Mouse (Mus musculus) liver, postnatal 0 days (tissue): ENCODE results near the gene Abat. TPM values are rescaled to one million over a fixed set of nuclear protein-coding genes. Genes with fewer than 3 reads are reported as not detected.

Source experiments
- ATAC-seq: fragments of 200-750 bp; cut with Nextera tagmentation; 2 replicates; pipeline ENCODE4 v1.8.0; 2017; ENCODE audit warnings: mild to moderate bottlenecking, moderate library complexity
- DNase-seq: peaks from one replicate; pipeline ENCODE4 v3.0.0-alpha.2; 2016
- H3K27ac ChIP-seq: fragments of 300-500 bp; sonication (generic); 2 replicates; pipeline ENCODE4 v1.5.1; 2014; ENCODE audit warnings: antibody characterized with exemption, moderate library complexity, mild to moderate bottlenecking, low read depth
- H3K27me3 ChIP-seq: fragments of 300-500 bp; sonication (generic); 2 replicates; pipeline ENCODE4 v1.6.1; 2014; ENCODE audit warnings: low read length, control low read depth, mixed read lengths; ENCODE audit not compliant: insufficient read depth
- H3K36me3 ChIP-seq: fragments of 300-500 bp; sonication (generic); replicated peaks from 2 replicates; pipeline ENCODE4 v1.6.1; 2014; ENCODE audit warnings: mild to moderate bottlenecking, control low read depth, low read length, moderate library complexity, mixed read lengths; ENCODE audit not compliant: insufficient read depth
- H3K4me1 ChIP-seq: fragments of 300-500 bp; sonication (generic); 2 replicates; pipeline ENCODE4 v1.6.1; 2014; ENCODE audit warnings: antibody characterized with exemption, mild to moderate bottlenecking, control low read depth; ENCODE audit not compliant: insufficient read depth
- H3K4me2 ChIP-seq: fragments of 300-500 bp; sonication (generic); 2 replicates; pipeline ENCODE4 v1.6.1; 2014; ENCODE audit warnings: low read depth, mild to moderate bottlenecking, low read length, moderate library complexity, mixed read lengths
- H3K4me3 ChIP-seq: fragments of 300-500 bp; sonication (generic); 2 replicates; pipeline ENCODE4 v1.5.1; 2014; ENCODE audit warnings: low read depth, low read length
- H3K9ac ChIP-seq: fragments of 300-500 bp; sonication (generic); replicated peaks from 2 replicates; pipeline ENCODE4 v1.6.1; 2014; ENCODE audit warnings: mild to moderate bottlenecking, moderate library complexity
- H3K9me3 ChIP-seq: fragments of 300-500 bp; sonication (generic); 2 replicates; pipeline ENCODE4 v1.6.1; 2016; ENCODE audit warnings: mild to moderate bottlenecking, control low read depth, low read length, mixed read lengths
- CTCF ChIP-seq: sonication (generic); IDR thresholded peaks from 2 replicates; pipeline ENCODE4 v1.5.1; 2016; ENCODE audit warnings: antibody characterized with exemption, low read depth
- EP300 ChIP-seq: IDR thresholded peaks from 2 replicates; pipeline ENCODE4 v1.6.1; 2016; ENCODE audit warnings: antibody characterized with exemption, low read depth, mild to moderate bottlenecking
- WGBS: fragments of 180-500 bp; shearing (Covaris S2); extraction: QIAGEN DNeasy Blood & Tissue Kit; methylation state at CpG from one replicate; pipeline ENCODE4 v1.1.7; 2014; ENCODE audit not compliant: insufficient replicate concordance; 5-methylcytosine and 5-hydroxymethylcytosine counted together
- microRNA-seq: library from miRNA; unstranded; fragments of <30 nt; microRNA quantifications from one replicate; pipeline ENCODE4, GENCODE M21; 2016
- polyA plus RNA-seq: library from polyadenylated mRNA; unstranded; fragments of >200 nt; fragmentation: Nextera tagmentation; extraction: Ambion mirVana; gene quantifications from 2 replicates; pipeline ENCODE4 v1.2.1, GENCODE M21; 2015

Abat gene
- polyA plus RNA-seq, 1 experiment from 2014 or later, result 37.8 TPM

- peak overlapping the region; percentile 77; the same call in 1 of the 2 replicates for H3K4me3 ChIP-seq
- peak overlapping the region; percentile 36; the same call in 1 of the 2 replicates for H3K9ac ChIP-seq
- H3K27me3 ChIP-seq, result no peaks in the 10 kb centered on the region
- ATAC-seq (no peak), DNase-seq (no peak)
- 80% methylated on average over 5 of the region's 5 CpGs for WGBS
- peaks cover 67% of the 10 kb centered on the region for H3K4me1 ChIP-seq
- H3K36me3 ChIP-seq, result peaks cover 22% of the 10 kb centered on the region
- H3K4me2 ChIP-seq, result peak overlapping the region; percentile 80
- TF ChIP-seq CTCF (no peak), EP300 (no peak)
- no peaks in the 10 kb centered on the region for H3K9me3 ChIP-seq
- H3K27ac ChIP-seq, result peak overlapping the region; percentile 44; the same call in 1 of the 2 replicates
Measured at GRCm38 (mm10) chr16:8669432-8669831, 156.2 kb downstream of the Abat start.

- Histone ChIP-seq H3K27ac (peak overlapping the region; percentile 95), H3K9ac (peak overlapping the region; percentile 83), H3K4me2 (peak overlapping the region; percentile 80), H3K36me3 (peaks cover 19% of the 10 kb centered on the region), H3K27me3 (no peaks in the 10 kb centered on the region), H3K9me3 (no peaks in the 10 kb centered on the region), H3K4me1 (peaks cover 70% of the 10 kb centered on the region), H3K4me3 (peak overlapping the region; percentile 77)
- 21% methylated on average over 14 of the region's 15 CpGs for WGBS
- ATAC-seq (no peak), DNase-seq (peak; percentile 47)
- TF ChIP-seq CTCF (no peak), EP300 (no peak)
Measured at GRCm38 (mm10) chr16:8670041-8671035, 157.1 kb downstream of the Abat start.

Small RNAs within 50 kb of the gene (microRNA-seq; reads per million reads assigned to microRNA genes)
- gene Gm22137, result not detected

Other genes with a start within 250 kb of the Abat start
- not detected in 2 replicates for gene Tmem114, start 88.3 kb upstream of the Abat start, polyA plus RNA-seq
- gene Mettl22, start 42.6 kb upstream of the Abat start, polyA plus RNA-seq, result 6.6 and 6.7 TPM in 2 replicates
- 37.2 and 38.0 TPM in 2 replicates for gene Pmm2, start 124.2 kb downstream of the Abat start, polyA plus RNA-seq
- 6.2 and 7.0 TPM in 2 replicates for gene Tmem186, start 124.3 kb downstream of the Abat start, polyA plus RNA-seq
- gene Carhsp1, start 158.7 kb downstream of the Abat start, polyA plus RNA-seq, result 65.4 and 71.2 TPM in 2 replicates
- gene Gm5767, start 167.3 kb downstream of the Abat start, polyA plus RNA-seq, result 0.43 TPM in 1 of 2 replicates, not detected in the other